Mouse (Mus musculus) heart, adult 2 months (tissue): ENCODE measurements around the gene Hacd4.

Experiments used
- CTCF ChIP-seq: fragments of 200-600 bp; IDR thresholded peaks from 2 replicates; pipeline ENCODE4 v1.8.1; 2022; ENCODE audit warnings: antibody characterized with exemption, mild to moderate bottlenecking, moderate library complexity
- POLR2A ChIP-seq: fragments of 200-500 bp; IDR thresholded peaks from 2 replicates; pipeline ENCODE4 v1.6.1; 2011; ENCODE audit warnings: mild to moderate bottlenecking, low read depth, low read length, control low read depth; ENCODE audit not compliant: insufficient read depth

DNA sequence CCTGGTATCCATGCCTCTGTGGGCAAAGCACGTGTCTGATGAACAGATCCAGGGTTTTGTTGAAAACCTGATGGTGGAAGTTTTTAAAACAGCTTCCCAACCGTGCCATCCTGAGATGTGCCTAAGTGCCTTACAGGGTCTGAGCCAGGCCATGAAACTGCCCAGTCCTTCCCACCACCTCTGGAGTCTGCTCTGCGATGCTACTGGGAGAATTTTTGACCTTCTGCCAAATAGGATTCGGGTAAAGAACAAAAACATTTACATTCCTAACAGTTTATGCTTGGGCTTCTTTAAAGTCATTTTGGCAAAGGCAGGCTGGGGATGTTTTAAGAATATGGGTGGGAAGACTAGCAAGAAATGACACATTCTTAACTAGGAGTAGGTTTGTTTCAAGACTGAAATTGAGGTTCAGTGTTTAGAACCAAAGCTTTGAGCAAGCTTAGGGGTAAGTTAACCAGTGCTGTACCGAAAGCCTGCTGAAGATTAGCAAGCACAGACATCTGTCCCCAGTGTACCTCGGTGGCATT, 41.7 kb downstream of the Hacd4 start:
- TF ChIP-seq POLR2A (no peak), CTCF (no peak)
